Mouse (Mus musculus) forelimb bud, embryonic 11.5 days (tissue): ENCODE results near the gene St3gal3.

ENCODE experiments used
- DNase-seq: peaks from one replicate; pipeline ENCODE4 v3.0.0-alpha.2; 2012; ENCODE audit warnings: low read depth, low spot score

St3gal3 gene

DNA sequence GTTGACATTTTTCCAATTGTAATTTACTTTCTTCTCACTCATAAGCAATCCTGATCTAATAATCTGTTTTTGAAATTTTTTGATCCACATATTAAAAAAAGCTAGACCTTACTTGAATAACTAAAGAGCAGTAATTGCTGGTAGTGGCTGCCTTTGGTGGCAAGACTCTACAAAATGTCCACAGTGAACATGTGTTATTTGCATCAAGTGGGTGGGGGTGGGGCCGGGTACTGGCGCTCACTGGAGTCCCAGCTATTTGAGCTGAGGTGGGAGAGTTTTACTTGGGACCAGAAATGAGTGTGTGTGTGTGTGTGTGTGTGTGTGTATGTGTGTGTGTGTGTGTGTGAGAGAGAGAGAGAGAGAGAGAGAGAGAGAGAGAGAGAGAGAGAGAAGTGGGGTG, 77.6 kb downstream of the St3gal3 start:
- DNase-seq = peak; percentile 54

- no peak for DNase-seq
Observed at GRCm38 (mm10) chr4:118054615-118055014, 80.1 kb downstream of the St3gal3 start.

DNA sequence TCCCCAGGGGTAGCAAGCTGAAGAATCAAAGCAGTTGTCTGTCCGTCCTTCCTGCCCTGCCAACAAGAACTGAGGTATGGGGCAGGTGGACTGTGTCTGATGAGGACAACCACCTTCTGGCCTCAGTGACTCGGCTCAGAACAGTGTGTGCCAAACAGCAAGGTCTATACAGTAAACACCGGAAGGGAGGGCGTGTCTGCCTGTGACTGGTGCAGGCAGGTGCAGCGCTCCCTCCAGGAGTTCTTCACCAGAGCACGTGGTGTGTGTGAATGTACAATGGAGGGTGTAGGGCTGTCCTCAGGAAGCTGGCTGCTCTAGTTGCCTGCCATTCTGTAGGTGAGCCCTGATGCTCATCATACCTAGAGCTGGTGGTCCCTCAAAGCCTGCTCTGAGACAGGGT, 80.8 kb downstream of the St3gal3 start:
- no peak for DNase-seq

DNA sequence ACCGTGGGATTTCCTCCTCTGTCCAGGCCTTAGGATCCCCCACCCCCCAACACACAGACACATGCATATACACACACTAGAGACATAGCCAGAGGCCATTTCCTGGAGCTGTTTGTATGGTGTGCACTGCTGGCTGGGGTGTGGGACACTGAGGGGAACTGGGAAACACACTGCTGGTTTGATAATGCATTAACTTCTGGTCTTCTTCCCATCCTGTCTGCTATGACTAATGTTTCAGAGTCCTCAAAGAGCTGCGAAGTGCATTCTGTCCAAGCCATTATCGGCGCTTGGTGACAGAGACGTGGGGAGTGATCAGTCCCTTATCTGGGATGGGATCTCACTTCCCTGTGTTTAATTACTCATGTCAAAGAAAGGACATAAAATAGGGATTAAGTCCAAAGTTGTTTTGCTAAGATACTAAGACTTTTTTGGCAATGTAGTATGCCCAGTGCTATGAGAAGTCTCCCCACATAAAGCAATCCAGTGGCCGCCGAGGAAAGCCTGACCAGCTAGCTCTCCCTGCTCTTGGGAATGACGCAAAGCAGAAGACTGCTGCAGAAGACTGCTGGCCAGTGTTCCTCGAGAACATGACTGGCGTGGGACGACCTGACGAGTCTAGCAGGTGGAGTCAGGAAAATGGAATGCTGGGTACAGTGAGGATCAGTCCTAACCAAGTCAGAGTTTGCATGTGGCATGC, 85.0 kb downstream of the St3gal3 start:
- DNase-seq = no peak

DNA sequence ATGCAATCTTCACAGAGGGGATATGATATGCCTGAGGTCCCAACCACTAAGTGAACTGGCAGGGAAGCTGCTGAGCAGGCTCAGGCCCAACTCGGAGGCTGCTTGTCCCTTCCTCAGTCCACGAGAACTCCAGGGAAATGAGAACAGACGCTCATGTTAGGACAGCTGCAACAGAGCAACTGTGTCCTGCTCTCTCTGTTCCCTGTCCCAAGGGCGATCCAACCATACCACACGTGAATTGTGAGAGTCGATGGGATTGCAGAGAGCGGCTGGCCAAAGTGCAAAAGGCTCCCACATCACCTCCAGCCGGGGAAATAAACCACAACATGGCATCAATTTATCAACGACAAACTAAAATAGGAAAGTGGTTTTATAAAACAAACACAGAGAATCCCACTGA, 90.2 kb downstream of the St3gal3 start:
- no peak for DNase-seq

DNA sequence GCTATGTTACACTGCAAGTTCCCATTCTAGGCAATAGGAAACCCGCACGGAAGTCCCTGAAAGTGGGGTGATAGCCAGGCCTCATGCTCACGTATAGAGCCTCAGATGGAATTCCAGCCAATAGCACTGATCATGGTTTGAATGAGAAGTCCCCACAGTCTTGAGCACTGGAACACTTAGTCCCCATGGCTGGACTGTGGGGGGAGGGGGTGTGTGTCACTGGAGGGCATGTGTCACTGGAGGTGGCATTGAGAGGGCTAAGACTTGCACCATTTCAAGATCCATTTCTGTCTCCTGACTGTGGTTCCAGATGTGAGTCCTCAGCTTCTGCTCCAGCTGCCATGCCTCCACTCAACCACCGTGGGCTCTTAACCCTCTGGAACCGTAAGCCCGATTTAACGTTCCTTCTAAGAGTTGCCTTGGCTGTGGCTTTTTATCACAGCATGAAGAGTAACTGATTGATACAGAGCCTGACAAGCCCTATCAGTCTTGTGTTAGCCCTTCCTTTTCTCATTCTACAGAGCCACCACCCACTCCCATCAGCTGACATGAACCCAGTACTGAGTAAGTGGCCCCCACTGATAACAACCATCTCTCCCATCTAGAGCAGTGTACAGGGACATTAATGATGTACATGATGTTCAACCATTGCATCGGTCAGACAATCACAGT, 91.2 kb downstream of the St3gal3 start:
- no peak for DNase-seq

- peak; percentile 40 for DNase-seq
Observed at GRCm38 (mm10) chr4:118042671-118043320, 91.9 kb downstream of the St3gal3 start.

GRCm38 (mm10) chr4:118041145-118041544, 93.6 kb downstream of the St3gal3 start:
- DNase-seq = no peak

- peak; percentile 82 for DNase-seq
Observed at GRCm38 (mm10) chr4:118040650-118041049, 94.1 kb downstream of the St3gal3 start.

GRCm38 (mm10) chr4:118039964-118040363, 94.8 kb downstream of the St3gal3 start:
- no peak for DNase-seq

DNA sequence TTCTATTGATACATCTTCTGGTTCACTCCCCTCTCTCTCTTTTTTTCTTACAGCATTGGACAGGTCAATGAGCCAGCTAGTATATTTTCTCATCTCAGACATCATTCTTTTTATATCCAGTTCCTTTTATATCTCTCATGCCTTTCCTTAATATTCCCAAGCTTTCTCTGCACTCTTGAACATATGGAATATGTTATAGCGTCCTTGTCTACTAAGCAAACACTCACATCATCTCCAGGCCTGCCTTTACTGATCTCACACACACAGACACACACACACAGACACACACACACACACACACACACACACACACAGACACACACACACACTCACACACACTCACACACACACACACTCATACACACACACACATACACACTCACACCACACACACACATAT, 96.7 kb downstream of the St3gal3 start:
- no peak for DNase-seq

DNA sequence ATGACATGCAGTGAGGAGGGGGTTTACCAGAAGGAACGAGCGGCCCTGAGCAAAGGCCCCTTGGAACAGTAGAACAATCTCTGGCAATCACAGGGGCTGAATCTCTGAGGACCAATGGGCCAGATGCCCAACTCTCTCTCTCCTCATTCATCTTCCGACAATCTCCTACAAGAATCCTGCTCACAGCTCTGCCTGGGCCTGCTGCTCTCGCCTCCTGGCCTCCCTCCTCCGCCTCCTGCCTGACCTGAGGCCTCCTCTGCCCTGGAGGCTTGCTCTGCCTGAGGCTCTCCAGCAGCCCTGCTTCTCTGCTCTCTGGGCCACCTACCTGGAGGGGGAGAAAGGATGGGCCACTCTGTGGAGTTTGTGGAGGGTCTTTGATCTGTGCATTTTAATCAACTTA, 97.3 kb downstream of the St3gal3 start:
- no peak for DNase-seq

- no peak for DNase-seq
Observed at GRCm38 (mm10) chr4:118036531-118036930, 98.2 kb downstream of the St3gal3 start.

DNA sequence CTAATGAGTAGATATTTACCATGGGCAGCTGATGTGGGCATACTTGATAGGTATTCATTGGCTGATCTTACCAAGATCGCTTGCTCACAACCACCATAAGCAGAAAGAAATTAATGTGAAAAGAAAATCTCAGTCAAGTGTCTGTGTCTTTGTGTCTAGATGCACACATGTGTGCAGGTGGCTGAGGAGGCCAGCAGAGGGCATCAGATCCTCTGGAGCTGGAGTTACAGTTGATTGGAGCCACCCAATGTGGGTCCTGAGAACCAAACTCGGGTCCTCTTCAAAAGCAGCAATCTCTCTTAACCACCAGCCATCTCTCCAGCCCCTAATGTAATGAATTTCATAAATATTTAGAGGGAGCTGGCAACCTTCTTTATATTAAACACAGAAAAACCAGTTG, 99.6 kb downstream of the St3gal3 start:
- DNase-seq = no peak

- DNase-seq = no peak
Observed at GRCm38 (mm10) chr4:118033026-118033425, 101.7 kb downstream of the St3gal3 start.

- DNase-seq = no peak
Observed at GRCm38 (mm10) chr4:118031776-118032170, 102.9 kb downstream of the St3gal3 start.

DNA sequence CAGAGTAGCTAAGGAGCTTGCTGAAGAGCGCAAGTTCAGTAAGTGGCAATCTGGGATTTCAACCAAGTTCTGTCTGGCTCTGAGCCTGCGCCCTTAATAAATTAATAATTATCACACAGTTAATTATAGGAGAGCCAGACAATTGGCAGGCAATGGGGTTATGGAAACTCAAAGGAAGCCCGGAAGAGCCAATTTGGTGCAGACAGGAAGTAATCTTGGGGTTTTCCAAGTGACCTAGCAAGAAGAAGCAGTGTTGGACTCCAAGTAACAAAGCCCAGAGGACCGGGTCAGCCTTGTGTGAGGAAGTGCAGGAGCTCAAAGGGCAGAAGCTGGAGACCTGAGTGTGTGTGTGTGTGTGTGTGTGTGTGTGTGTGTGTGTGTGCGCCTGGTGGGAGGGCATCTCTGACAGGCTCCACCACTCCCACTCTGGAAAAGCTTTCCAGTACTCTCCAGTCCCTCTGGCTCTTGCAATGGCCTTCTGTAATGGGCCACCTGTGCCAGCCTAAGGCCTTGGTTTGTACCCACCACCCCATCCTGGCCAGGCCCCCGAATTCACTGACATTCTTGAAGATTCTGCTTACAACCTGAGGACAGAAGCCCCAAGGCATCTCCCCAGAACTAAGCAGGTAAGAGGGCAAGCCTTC, 103.5 kb downstream of the St3gal3 start:
- no peak for DNase-seq

- DNase-seq = no peak
Observed at GRCm38 (mm10) chr4:118030330-118030729, 104.4 kb downstream of the St3gal3 start.

DNA sequence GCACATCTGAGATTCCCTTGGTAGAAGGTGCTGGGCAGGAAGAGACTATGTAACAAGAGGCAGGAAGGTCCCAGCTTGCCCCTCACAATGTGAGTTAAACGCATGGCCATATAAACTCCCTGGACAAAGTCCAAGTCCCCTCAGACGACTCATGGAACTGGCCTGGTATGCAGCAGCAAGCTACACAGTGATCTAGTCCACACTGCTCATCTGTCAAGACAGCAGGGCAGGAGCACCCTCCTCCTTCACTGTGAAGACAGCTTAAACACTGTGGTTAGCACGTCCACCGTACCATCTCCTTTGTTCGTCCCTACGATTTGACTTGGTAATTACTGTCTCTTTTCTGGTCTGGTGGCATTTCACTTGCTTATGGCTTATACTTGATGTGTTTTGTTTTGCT, 104.8 kb downstream of the St3gal3 start:
- no peak for DNase-seq

GRCm38 (mm10) chr4:118028994-118029393, 105.7 kb downstream of the St3gal3 start:
- DNase-seq = no peak

DNA sequence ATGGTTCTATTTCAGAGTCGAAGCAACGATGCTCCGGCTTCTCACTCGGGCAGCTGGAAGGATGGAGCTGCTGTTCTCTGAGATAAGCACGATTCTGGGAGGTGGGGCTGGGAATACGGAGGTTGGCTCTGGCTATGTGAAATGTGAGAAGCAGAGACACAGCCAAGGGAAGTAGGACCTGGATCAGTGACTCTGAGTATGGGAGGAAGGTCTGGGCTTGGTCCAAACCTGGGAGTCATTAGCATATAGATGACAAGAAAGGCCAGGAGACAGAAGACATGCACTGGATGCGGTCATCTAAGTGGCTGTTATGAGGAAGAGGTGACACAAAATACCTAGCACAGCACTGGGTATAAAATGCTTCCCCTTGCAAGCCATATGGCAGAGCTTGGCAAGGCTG, 108.8 kb downstream of the St3gal3 start:
- DNase-seq = no peak

- DNase-seq = no peak
Observed at GRCm38 (mm10) chr4:118025381-118025780, 109.3 kb downstream of the St3gal3 start.
